Mouse (Mus musculus): Measurements from ENCODE around the gene Abca9. TPM values are rescaled to one million over a fixed set of nuclear protein-coding genes. Genes with fewer than 3 reads are reported as not detected.

Gene Abca9
- polyA plus RNA-seq, 2 experiments = 10.6 to 12.7 TPM

DNA sequence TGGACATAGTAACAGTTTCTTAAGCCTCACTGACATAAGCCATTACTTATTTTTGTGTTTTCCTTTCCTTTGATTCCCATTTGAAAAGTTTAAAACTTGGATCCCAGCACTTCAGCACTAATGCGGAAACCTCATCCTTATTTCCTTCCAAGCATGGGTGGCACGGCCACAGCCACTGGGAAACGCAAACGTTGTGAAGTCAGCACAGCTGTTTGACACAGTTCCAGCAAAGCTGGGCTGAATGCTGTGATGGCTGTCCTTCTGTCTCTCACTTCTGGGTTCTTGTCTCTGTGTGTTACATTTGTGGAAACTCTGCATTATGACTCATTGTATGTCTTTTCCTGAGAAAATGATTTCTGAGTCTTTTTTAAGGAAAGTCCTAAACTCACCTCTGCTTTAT, 107.0 kb downstream of the Abca9 start:
- no peak for ATAC-seq (ENCODE audit: low FRiP score, low read depth)
- DNase-seq (ENCODE audit: low spot score) = no peak
- Histone ChIP-seq H3K4me3 (replicated peaks; ENCODE audit: low read length) (no peak overlapping the region), H3K27me3 (ENCODE audit: control insufficient read depth, insufficient read depth, low read length) (no peaks in the 10 kb centered on the region), H3K4me1 (ENCODE audit: control insufficient read depth, insufficient read depth, low read length) (no peaks in the 10 kb centered on the region), H3K36me3 (ENCODE audit: control insufficient read depth, insufficient read depth, low read length) (no peaks in the 10 kb centered on the region), H3K27ac (replicated peaks; ENCODE audit: low read depth, low read length) (no peak overlapping the region), H3K9me3 (ENCODE audit: control insufficient read depth, low read length) (no peaks in the 10 kb centered on the region), H3K9ac (ENCODE audit: low read depth, low read length, severe bottlenecking) (no peak overlapping the region), H3K4me2 (replicated peaks; ENCODE audit: low read depth, low read length, severe bottlenecking) (no peak overlapping the region)
- WGBS = 48% methylated on average over 4 of the region's 4 CpGs
- no peak for TF ChIP-seq POLR2A (IDR thresholded peaks at IDR 0.05; ENCODE audit: borderline replicate concordance, extremely low read depth, insufficient read depth, insufficient read length)

DNA sequence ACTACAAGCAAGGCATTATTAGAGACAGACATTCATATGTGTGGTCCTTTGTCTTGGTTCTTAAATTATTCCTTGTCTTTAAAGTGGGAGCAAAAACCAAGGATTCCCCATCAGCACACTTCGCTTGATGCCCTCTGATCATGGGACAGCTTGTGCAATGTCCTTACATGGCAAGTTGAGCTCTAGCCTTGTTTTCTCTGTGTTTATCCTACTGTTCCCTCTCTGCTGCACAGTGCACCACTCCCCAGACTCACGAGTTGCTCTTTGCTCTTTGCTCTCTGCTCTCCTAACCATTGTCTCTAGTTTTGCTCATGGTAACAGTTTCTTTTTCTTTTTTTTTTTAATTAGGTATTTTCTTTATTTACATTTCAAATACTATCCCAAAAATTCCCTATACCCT, 107.9 kb downstream of the Abca9 start:
- no peak for ATAC-seq (ENCODE audit: low FRiP score, low read depth)
- Histone ChIP-seq H3K4me3 (replicated peaks; ENCODE audit: low read length) (no peak overlapping the region), H3K4me1 (ENCODE audit: control insufficient read depth, insufficient read depth, low read length) (no peaks in the 10 kb centered on the region), H3K36me3 (ENCODE audit: control insufficient read depth, insufficient read depth, low read length) (no peaks in the 10 kb centered on the region), H3K27me3 (ENCODE audit: control insufficient read depth, insufficient read depth, low read length) (no peaks in the 10 kb centered on the region), H3K27ac (replicated peaks; ENCODE audit: low read depth, low read length) (no peak overlapping the region), H3K9me3 (ENCODE audit: control insufficient read depth, low read length) (no peaks in the 10 kb centered on the region), H3K9ac (ENCODE audit: low read depth, low read length, severe bottlenecking) (no peak overlapping the region), H3K4me2 (replicated peaks; ENCODE audit: low read depth, low read length, severe bottlenecking) (no peak overlapping the region)
- 79% methylated on average over 2 of the region's 2 CpGs for WGBS
- no peak for DNase-seq (ENCODE audit: low spot score)
- TF ChIP-seq POLR2A (IDR thresholded peaks at IDR 0.05; ENCODE audit: borderline replicate concordance, extremely low read depth, insufficient read depth, insufficient read length) = no peak

DNA sequence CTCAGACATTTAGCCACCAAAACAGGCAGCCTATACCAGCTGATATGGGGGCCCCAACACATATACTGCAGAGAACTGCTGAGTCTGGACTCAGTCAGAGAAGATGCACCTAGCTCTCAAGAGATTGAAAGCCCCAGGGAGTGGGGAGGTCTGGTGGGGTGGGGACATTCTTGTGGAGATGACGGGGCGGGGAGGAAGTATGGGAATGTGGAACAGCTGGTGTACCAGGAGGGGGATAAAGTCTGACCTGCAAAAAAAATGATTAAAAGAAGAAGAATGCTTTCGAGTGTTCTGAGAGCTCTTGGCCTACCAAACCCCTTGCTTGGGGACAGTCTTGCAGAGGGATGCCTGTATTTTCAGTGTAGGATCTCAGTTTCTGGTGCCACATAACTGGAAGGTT, 114.3 kb downstream of the Abca9 start:
- H3K27ac ChIP-seq (replicated peaks; ENCODE audit: low read depth, low read length) = no peak overlapping the region
- no peak for DNase-seq (ENCODE audit: low spot score)
- no peaks in the 10 kb centered on the region for H3K4me1 ChIP-seq (ENCODE audit: control insufficient read depth, insufficient read depth, low read length)
- ATAC-seq (ENCODE audit: low FRiP score, low read depth) = no peak
- no peaks in the 10 kb centered on the region for H3K36me3 ChIP-seq (ENCODE audit: control insufficient read depth, insufficient read depth, low read length)
- no peak overlapping the region for H3K4me3 ChIP-seq (replicated peaks; ENCODE audit: low read length)
- H3K9ac ChIP-seq (ENCODE audit: low read depth, low read length, severe bottlenecking) = no peak overlapping the region
- H3K9me3 ChIP-seq (ENCODE audit: control insufficient read depth, low read length) = no peaks in the 10 kb centered on the region
- WGBS = 50% methylated on average over 3 of the region's 3 CpGs
- no peak overlapping the region for H3K4me2 ChIP-seq (replicated peaks; ENCODE audit: low read depth, low read length, severe bottlenecking)
- no peak for TF ChIP-seq POLR2A (IDR thresholded peaks at IDR 0.05; ENCODE audit: borderline replicate concordance, extremely low read depth, insufficient read depth, insufficient read length)
- no peaks in the 10 kb centered on the region for H3K27me3 ChIP-seq (ENCODE audit: control insufficient read depth, insufficient read depth, low read length)

Other genes starting within 250 kb of the Abca9 start
- gene Abca8b, start 172.4 kb downstream of the Abca9 start, polyA plus RNA-seq (2012; rRNA removed) = 4.9 and 5.2 TPM in 2 replicates
- gene Abca8b, start 172.4 kb downstream of the Abca9 start, polyA plus RNA-seq (2014; fragmentation: Nextera tagmentation; extraction: Ambion mirVana) = 2.5 and 2.7 TPM in 2 replicates
- 4.1 and 6.6 TPM in 2 replicates for gene Abca8a, start 72.2 kb downstream of the Abca9 start, polyA plus RNA-seq (2012; rRNA removed)
- 2.2 and 4.4 TPM in 2 replicates for gene Abca8a, start 72.2 kb downstream of the Abca9 start, polyA plus RNA-seq (2014; fragmentation: Nextera tagmentation; extraction: Ambion mirVana)
- 1.1 and 1.4 TPM in 2 replicates for gene Abca6, start 83.6 kb upstream of the Abca9 start, polyA plus RNA-seq (2012; rRNA removed)
- 0.48 and 0.69 TPM in 2 replicates for gene Abca6, start 83.6 kb upstream of the Abca9 start, polyA plus RNA-seq (2014; fragmentation: Nextera tagmentation; extraction: Ambion mirVana)
- 4.7 TPM in 2 replicates for gene Abca5, start 169.5 kb upstream of the Abca9 start, polyA plus RNA-seq (2012; rRNA removed)
- gene Abca5, start 169.5 kb upstream of the Abca9 start, polyA plus RNA-seq (2014; fragmentation: Nextera tagmentation; extraction: Ambion mirVana) = 8.8 and 9.7 TPM in 2 replicates
- gene Map2k6, start 230.9 kb upstream of the Abca9 start, polyA plus RNA-seq (2012; rRNA removed) = 15.2 and 17.4 TPM in 2 replicates
- 23.7 and 27.5 TPM in 2 replicates for gene Map2k6, start 230.9 kb upstream of the Abca9 start, polyA plus RNA-seq (2014; fragmentation: Nextera tagmentation; extraction: Ambion mirVana)

All from limb, embryonic 14.5 days (tissue).